Mouse (Mus musculus): ENCODE measurements around the gene Ppp1r14b.

- TF ChIP-seq NANOG (IDR thresholded peaks at IDR 0.05; ENCODE audit: borderline replicate concordance, low read length) (no peak), CTCF (conservative IDR thresholded peaks at IDR 0.05; ENCODE audit: low read length) (no peak)
These were observed 12.5 kb downstream of the Ppp1r14b start, which contains the start of gene Vegfb for GRCm38 (mm10) chr19:6987061-6987903.
